Mouse (Mus musculus) kidney, postnatal 10 days (tissue): ENCODE results near the gene Lgals9.

Source experiments
- DNase-seq: peaks from one replicate; pipeline ENCODE4 v3.0.0; 2021; ENCODE audit warnings: mixed read lengths

Lgals9 gene

GRCm38 (mm10) chr11:78984483-78985177 lies at the start of gene Lgals9:
TSS of gene Lgals9 (minus strand) at chr11:78984946.
- DNase-seq: peak; percentile 84

GRCm38 (mm10) chr11:79033636-79034035 lies 48.9 kb upstream of the Lgals9 start:
- no peak for DNase-seq

DNA sequence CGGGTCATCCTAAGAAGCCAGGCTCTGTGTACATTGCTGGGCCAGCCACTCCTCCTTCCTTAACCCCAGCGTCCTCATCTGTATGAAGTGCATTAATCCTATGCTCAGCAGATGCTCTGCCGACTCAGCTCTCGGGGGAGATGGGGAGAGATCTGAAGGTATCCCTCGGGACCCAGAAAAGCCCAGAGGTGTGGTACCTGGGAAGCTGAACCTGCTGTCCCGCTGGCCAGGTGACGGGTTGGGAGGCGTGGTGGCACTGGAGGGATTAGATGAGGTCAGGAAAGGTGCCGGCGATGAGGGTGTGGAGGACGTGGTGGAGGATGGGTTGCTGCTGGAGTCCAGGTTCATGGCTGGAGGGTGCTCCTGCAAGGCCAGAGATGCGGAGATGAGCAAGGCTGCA lies 48.3 kb upstream of the Lgals9 start:
- no peak for DNase-seq

DNA sequence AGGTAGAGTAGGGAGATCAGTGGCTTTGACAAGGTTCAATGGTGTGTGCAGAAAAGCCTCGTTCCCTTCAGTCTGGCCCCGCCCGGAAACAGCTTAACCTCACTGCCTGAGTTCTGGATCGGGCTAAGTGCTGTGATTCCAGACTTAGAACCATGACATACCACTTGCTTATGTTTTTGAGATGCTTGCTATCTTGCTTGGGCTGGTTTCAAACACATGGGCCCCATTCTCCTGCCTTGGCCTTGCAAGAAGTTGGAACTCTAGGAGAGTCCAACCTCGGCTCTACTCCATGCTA lies 46.7 kb upstream of the Lgals9 start:
- DNase-seq: no peak

GRCm38 (mm10) chr11:79030570-79031451 lies 46.1 kb upstream of the Lgals9 start:
- peak; percentile 94 for DNase-seq

DNA sequence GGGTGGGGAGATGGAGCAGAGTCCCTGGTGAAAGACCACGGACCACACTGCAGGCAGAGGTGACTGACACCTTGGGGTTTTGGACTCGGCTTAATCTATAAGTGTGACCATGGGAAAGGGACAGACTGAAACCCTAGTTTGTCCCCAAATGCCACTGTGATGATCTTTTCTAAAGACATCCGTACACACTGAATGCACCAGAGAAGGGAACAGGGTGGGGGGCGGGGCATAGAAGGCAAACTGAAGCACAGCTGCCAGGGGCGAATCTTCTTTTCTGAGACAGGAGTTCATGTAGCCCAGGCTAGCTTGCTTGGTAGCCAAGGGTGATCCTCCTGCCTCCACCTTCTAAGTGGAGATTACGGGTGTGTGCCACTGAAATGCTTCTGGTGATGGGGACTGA lies 39.0 kb upstream of the Lgals9 start:
- no peak for DNase-seq

GRCm38 (mm10) chr11:79023342-79023741 lies 38.6 kb upstream of the Lgals9 start:
- DNase-seq: peak; percentile 75

DNA sequence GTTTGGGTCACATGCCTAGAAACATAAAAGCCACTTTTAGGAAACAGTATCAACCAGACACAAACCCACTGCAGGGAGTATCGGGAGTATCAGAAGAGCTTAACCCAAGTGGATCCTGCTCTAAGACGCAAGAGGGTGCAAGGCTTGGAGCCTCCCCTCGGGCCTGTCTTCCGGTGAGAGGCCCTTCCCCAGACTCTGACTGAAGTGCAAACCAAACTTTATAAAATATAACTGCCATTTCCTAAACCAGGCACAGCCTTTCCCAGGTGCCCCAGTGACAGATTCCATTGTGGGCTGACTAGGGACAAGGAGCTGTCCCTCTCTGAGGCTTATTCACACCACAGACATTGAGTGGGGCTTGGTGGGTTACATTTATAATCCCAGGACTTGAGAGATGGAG lies 38.1 kb upstream of the Lgals9 start:
- no peak for DNase-seq

DNA sequence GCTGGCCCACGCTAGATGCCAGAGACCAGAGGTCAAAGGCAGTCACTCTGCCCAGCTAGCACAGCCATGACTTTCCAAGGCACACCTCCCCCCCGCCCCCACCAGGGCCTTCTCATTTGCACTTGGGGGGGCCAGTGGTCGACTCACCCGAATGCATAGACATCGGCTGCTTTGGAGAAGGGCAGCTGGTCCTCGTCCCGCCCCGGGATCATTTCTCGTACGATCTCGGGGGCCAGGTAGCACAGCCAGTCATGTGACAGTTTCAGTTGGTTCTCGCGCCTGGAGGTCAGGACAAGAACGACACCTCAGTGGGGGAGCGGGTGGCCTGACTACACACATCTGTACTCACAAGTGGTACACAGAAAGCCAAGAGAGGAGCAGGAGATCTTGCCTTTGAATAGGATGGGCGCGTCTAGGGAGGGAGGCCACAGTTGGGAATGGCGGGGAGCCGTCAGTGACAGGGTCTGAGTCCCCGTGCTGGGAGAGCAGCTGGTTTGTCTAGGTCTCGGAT lies 35.8 kb upstream of the Lgals9 start:
- no peak for DNase-seq

GRCm38 (mm10) chr11:79019839-79020534 lies 35.2 kb upstream of the Lgals9 start:
- peak; percentile 65 for DNase-seq

DNA sequence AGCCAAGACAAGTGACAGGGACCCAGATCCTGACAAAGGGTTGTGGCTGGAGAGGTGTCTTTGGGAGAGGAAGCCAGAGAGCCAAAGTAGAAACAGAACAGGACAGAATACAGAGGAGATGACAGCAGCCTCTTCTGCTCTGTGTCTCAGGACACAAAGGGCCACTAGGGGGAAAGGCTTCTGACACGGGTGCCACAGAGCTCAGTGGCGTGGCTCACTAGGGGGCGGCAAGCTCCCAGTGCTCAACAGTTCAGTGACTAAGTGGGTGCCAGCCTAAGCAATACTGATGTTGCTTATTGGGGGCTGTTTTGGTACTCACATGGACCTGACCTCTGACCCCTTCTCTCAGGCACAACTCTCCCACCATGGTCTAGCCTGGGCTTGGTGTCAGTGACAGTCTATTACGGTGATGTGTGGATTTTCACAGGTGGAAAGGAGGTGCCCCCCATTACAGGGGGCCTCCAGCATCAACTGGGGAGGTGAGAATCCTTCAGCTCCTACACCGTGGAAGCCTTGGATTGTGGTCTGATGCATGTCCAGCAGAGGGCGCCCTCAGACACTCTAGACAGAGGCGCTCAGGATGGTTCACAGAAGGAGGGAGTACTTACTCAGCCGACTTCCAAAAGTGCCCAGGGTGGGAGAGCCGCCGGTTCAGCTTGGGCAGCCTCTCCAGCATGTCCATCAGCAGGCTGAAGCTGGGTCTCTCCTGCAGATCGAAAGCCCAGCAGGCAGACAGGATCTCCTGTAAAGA lies 34.4 kb upstream of the Lgals9 start:
- DNase-seq: peak; percentile 86

GRCm38 (mm10) chr11:79017161-79017606 lies 32.4 kb upstream of the Lgals9 start:
- no peak for DNase-seq

DNA sequence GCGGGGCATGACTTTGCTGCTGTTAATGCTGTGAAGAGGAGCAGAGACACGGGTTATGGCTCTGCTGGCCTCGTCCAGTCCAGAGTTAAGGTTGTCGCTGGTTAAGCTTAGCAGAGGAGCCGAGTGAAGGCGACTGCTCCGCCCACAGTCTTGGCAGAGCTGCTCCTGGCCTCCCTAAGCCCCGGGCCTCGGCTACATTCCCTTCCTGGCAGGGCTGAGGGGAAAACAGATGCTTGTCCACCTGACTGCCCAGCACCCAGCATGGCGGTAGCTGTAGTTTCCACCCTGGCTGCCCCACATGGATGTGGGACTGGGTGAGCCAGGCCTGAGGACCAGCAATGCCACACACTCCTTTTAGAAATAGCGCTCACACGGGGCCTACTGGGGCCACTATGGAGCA lies 31.5 kb upstream of the Lgals9 start:
- no peak for DNase-seq

GRCm38 (mm10) chr11:79015660-79016215 lies 31.0 kb upstream of the Lgals9 start:
- no peak for DNase-seq

DNA sequence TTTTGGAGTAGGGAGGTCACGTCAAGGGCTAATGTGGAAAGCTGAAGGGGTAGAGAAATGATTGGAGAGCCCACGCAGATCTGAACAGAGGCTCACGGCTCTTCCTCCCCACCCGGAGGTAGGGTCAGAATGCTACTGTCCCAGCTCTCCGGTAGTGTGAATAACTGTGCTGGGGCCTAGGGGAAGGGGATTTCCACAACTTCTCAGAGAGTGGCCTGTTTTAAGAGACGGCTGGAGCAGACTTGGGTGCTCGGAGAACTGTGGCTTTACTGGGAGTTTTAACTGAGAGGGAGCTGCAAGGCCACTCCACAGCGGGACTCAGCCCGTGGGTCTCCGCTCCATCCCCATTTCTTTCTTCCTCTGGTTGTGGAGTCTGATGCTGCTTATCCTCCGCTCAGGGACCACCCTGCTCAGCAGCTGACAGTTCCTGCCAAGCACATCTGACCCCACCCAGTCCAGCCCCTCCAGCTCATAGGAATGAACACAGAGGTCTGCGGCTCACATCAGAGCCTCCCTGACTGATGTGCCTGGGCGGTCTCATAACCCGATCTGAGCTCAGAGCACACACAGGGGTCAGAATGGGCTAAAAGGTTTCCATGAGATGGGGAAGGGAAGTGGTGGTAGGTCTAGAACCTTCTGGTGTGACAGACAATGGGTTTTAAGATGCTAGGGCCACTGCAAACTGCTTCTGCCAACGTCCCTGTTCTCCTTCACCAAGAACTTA lies 30.0 kb upstream of the Lgals9 start:
- peak; percentile 5 for DNase-seq

DNA sequence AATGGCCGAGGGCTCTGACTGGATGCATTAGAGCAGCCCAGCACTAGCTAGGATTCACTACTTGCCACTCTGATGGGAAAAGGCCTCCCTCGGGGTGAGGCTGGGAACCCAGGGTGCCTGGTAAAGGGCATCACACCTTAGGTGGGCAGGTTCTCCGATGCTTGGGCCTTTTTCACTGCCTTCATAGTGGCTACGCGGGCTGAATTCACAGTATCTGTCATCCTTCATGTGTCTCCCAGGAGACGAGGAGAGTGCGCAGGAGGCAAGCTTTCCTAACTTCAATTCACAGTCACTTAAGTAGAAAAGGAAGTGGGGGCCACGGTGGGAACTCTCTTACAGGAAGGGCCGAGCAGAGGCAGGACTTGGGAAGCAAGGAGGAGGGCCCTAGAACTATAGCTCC lies 29.1 kb upstream of the Lgals9 start:
- no peak for DNase-seq

GRCm38 (mm10) chr11:79013056-79013455 lies 28.3 kb upstream of the Lgals9 start:
- peak; percentile 3 for DNase-seq

DNA sequence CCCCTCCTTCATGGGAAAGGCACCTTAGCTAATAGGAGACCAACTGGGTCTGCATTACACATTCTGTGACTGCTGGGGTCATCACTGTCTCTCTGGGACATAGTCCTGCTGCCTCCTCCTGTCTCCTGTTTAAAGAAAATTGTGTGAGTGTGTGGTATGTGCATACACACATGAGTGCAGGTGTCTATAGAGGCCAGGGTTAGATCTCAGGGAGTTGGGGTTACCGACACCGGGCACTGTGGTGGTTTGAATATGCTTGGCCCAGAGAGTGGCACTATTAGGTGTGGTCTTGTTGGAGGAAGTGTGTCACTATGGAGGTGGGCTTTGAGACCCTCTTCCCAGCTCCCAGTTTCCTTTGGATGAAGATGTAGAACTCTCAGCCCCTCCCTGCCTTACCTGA lies 27.8 kb upstream of the Lgals9 start:
- DNase-seq: peak; percentile 1

GRCm38 (mm10) chr11:79008891-79009290 lies 24.1 kb upstream of the Lgals9 start:
- DNase-seq: no peak

- DNase-seq: peak; percentile 3
Observed at GRCm38 (mm10) chr11:79008007-79008775, 23.4 kb upstream of the Lgals9 start.

- DNase-seq: peak; percentile 0
Observed at GRCm38 (mm10) chr11:79007356-79007755, 22.6 kb upstream of the Lgals9 start.
